Comparison of ENCODE assay signal across 8 mouse cellular contexts in the genomic region with DNA sequence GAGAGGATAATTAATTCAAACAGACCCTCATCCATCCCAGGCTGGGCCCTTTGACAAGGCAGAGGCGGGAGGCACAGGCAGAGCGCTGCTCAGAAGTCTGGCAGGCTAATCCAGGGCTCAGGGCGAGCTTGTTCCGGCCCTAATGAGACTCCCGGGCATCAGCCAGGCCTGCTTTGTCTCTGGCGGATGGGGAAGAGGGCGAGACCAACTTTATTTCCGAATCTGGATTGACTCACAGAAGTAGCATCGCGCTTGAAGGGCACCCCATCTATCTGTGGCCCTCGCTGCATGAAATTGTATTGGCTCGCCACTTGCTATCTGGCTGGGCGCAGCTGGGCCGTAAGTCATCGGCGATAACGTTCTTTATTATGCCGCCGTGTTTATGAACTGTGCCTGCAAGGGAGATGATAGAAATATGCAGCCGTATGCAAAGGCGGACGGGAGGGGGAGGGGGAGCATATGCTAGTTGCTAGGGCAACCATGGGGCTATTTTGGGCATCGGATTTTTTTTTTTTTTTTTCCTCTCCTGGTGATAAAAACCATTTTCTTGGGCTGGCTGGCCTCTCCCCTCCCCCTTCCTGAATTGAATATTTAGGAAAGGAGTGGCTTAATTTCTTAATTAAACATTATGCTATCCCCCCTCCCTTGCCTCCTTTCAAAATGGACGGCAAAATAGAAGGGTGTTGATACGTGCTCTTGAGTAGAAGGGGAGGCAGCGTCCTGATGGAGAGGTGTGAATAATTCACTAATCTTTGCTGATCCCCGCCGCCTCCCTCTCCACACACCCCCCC.
A peak's percentile ranks its signal among the peaks of the same experiment; 100 is the strongest.
DNase-seq lines count a peak whose midpoint lies in the region; ATAC-seq and TF ChIP-seq lines count a peak whose summit lies in the region.

No protein-coding gene starts in this region.

- H3K27ac ChIP-seq in intestine, postnatal 0 days (ENCODE audit: low read depth, low read length) = no peak overlapping the region
- H3K27ac ChIP-seq in midbrain, embryonic 11.5 days (ENCODE audit: low read depth, low read length) = peak overlapping the region; percentile 98

- no peaks in the 10 kb centered on the region for H3K9me3 ChIP-seq in intestine, postnatal 0 days (ENCODE audit: control insufficient read depth)
- no peaks in the 10 kb centered on the region for H3K9me3 ChIP-seq in midbrain, embryonic 11.5 days (ENCODE audit: control insufficient read depth, low read length)

- peaks cover 32% of the 10 kb centered on the region for H3K27me3 ChIP-seq in intestine, postnatal 0 days (replicated peaks; ENCODE audit: control insufficient read depth, insufficient read depth, low read length)
- peaks cover 5% of the 10 kb centered on the region; the same call in 1 of the 2 replicates for H3K27me3 ChIP-seq in midbrain, embryonic 11.5 days (ENCODE audit: control insufficient read depth, insufficient read depth, low read length)
- no peaks in the 10 kb centered on the region for H3K27me3 ChIP-seq in splenic B cell, adult 2 months (ENCODE audit: control insufficient read depth, insufficient read depth, low read length, poor library complexity, severe bottlenecking)

- no peak for TF ChIP-seq CTCF in intestine, postnatal 0 days (IDR thresholded peaks at IDR 0.05; ENCODE audit: low read depth)

- DNase-seq in CD4-positive, CD25-positive, alpha-beta regulatory T cell, adult 2 months (ENCODE audit: low read depth, low spot score) = peak; percentile 32
- DNase-seq in cerebellum, postnatal 25 days = peak; percentile 66 to 81
- DNase-seq in frontal cortex, postnatal 36 days (ENCODE audit: low spot score in 2 of 2) = peak; percentile 66 to 87
- peak; percentile 82 for DNase-seq in left cerebral cortex, postnatal 4 days
- DNase-seq in midbrain, embryonic 11.5 days (ENCODE audit: low spot score, missing footprints) = peak; percentile 97
- DNase-seq in splenic B cell, adult 2 months (ENCODE audit: low read depth, low spot score) = peak; percentile 41

- intact Hi-C loops in left cerebral cortex, postnatal 4 days (cut with DNase I) = loop anchor here (10.0 kb wide), 1 partner anchor 247 kb away; the partner anchor contains the start of gene Tnrc6c

- ATAC-seq in CD4-positive, CD25-positive, alpha-beta regulatory T cell, adult 4 months = no peak
- ATAC-seq in intestine, postnatal 0 days = peak; percentile 20; the same call in 1 of the 2 replicates
- ATAC-seq in midbrain, embryonic 11.5 days (ENCODE audit: low FRiP score) = peak; percentile 90

- peak overlapping the region; percentile 48 for H3K4me2 ChIP-seq in intestine, postnatal 0 days (replicated peaks; ENCODE audit: low read depth)
- H3K4me2 ChIP-seq in midbrain, embryonic 11.5 days = peak overlapping the region; percentile 65

- H3K4me1 ChIP-seq in intestine, postnatal 0 days (replicated peaks; ENCODE audit: control insufficient read depth, insufficient read depth, low read length) = 0 out of 2 replicates have a peak, but pooled peaks cover 7% of the 10 kb centered on the region
- peaks cover 56% of the 10 kb centered on the region for H3K4me1 ChIP-seq in midbrain, embryonic 11.5 days (ENCODE audit: control insufficient read depth, insufficient read depth, low read length)

- no peaks in the 10 kb centered on the region for H3K36me3 ChIP-seq in intestine, postnatal 0 days (ENCODE audit: control insufficient read depth, insufficient read depth)
- no peaks in the 10 kb centered on the region for H3K36me3 ChIP-seq in midbrain, embryonic 11.5 days (ENCODE audit: control insufficient read depth, insufficient read depth, low read length)
- H3K36me3 ChIP-seq in splenic B cell, adult 2 months (ENCODE audit: control insufficient read depth, insufficient read depth, low read length, poor library complexity, severe bottlenecking) = no peaks in the 10 kb centered on the region

- peak overlapping the region; percentile 3; the same call in 1 of the 2 replicates for H3K4me3 ChIP-seq in intestine, postnatal 0 days (ENCODE audit: low read depth, low read length)
- peak overlapping the region; percentile 28 for H3K4me3 ChIP-seq in midbrain, embryonic 11.5 days (ENCODE audit: low read depth, low read length)

- WGBS in intestine, postnatal 0 days = 1% methylated on average over 28 of the region's 28 CpGs
- WGBS in midbrain, embryonic 11.5 days = under 1% methylated on average over 28 of the region's 28 CpGs

- H3K9ac ChIP-seq in intestine, postnatal 0 days (ENCODE audit: low read depth, low read length) = no peak overlapping the region
- peak overlapping the region; percentile 71 for H3K9ac ChIP-seq in midbrain, embryonic 11.5 days (ENCODE audit: low read length)

Comparison
In these comparisons a context has a peak if more than half of its experiments do, and no peak if none do; other contexts are left out.
1. DNase-seq: peak in every context shown above with its lines; median percentile 97 in midbrain, embryonic 11.5 days; 82 in left cerebral cortex, postnatal 4 days; 76 in frontal cortex, postnatal 36 days; 74 in cerebellum, postnatal 25 days; 41 in splenic B cell, adult 2 months; 32 in CD4-positive, CD25-positive, alpha-beta regulatory T cell, adult 2 months.